Mouse (Mus musculus): ENCODE measurements at regions not wholly inside any gene's neighbourhood (a gene's known extent, or its start where the extent isn't known, plus 50 kb on each side); places are given as distances from the start of the nearest gene placed in this dataset.

GRCm38 (mm10) chr3:4973278-4973677 lies 777.3 kb upstream of the Gm8797 start:
- TF ChIP-seq TBP (IDR thresholded peaks at IDR 0.05; ENCODE audit: low read depth, low read length), result no peak
- no peak for TF ChIP-seq MYB (IDR thresholded peaks at IDR 0.05; ENCODE audit: low read depth, low read length)
- no peak for TF ChIP-seq UBTF (IDR thresholded peaks at IDR 0.05; ENCODE audit: borderline replicate concordance, insufficient read depth, low read depth, low read length)
- TF ChIP-seq MXI1 (IDR thresholded peaks at IDR 0.05; ENCODE audit: low read depth, low read length), result no peak
- TF ChIP-seq SMC3 (IDR thresholded peaks at IDR 0.05; ENCODE audit: low read depth, low read length), result no peak
- no peak for TF ChIP-seq CTCF (IDR thresholded peaks at IDR 0.05 in 2 of 3, conservative IDR thresholded peaks at IDR 0.05 in 1 of 3; ENCODE audit: control insufficient read depth in 1 of 3, insufficient read depth in 1 of 3, low read depth in 2 of 3, low read length in 3 of 3, poor library complexity in 1 of 3, severe bottlenecking in 1 of 3)
- TF ChIP-seq POLR2A (IDR thresholded peaks at IDR 0.05; ENCODE audit: control insufficient read depth in 1 of 2, insufficient read depth in 1 of 2, low read depth in 1 of 2, low read length in 2 of 2, poor library complexity in 1 of 2), result no peak
- no peak for TF ChIP-seq EP300 (IDR thresholded peaks at IDR 0.05; ENCODE audit: low read depth in 1 of 2, low read length in 2 of 2)
- TF ChIP-seq RCOR1 (IDR thresholded peaks at IDR 0.05; ENCODE audit: low read depth, low read length), result no peak
- TF ChIP-seq USF2 (IDR thresholded peaks at IDR 0.05; ENCODE audit: borderline replicate concordance in 1 of 2, insufficient read depth in 1 of 2, low read depth in 1 of 2, low read length in 2 of 2), result no peak
- TF ChIP-seq ETS1 (IDR thresholded peaks at IDR 0.05; ENCODE audit: low read depth, low read length), result no peak
- no peak for TF ChIP-seq TCF12 (IDR thresholded peaks at IDR 0.05; ENCODE audit: low read depth, low read length)
- TF ChIP-seq KAT2A (conservative IDR thresholded peaks at IDR 0.05; ENCODE audit: low read depth, low read length), result no peak
- TF ChIP-seq CHD2 (IDR thresholded peaks at IDR 0.05; ENCODE audit: low read length), result no peak
